In genomic region chr2:181696801-181697420, GRCm38 (mm10) we compare ENCODE assay signal across 24 mouse cellular contexts. TPM values are rescaled to one million over a fixed set of nuclear protein-coding genes. Genes with fewer than 3 reads are reported as not detected.
DNase-seq lines count a peak whose midpoint lies in the region; TF ChIP-seq lines count a peak whose summit lies in the region.
"Had no signal": no experiment of that assay in that cellular context is flagged by ENCODE, and none has a peak within 500 bp of the region (broad histone marks: within the 10 kb centered on the region; RNA-seq: fewer than 3 reads in every experiment).

No protein-coding gene starts in this region.

- no peak for TF ChIP-seq CTCF in ES-Bruce4 (IDR thresholded peaks at IDR 0.05; ENCODE audit: low read depth, low read length)

- H3K27me3 ChIP-seq in ES-Bruce4 (ENCODE audit: control insufficient read depth, insufficient read depth, low read length, poor library complexity, severe bottlenecking), result no peaks in the 10 kb centered on the region

- TF ChIP-seq POLR2A in ES-Bruce4 (IDR thresholded peaks at IDR 0.05; ENCODE audit: insufficient read depth, low read length), result no peak

- no peaks in the 10 kb centered on the region for H3K9me3 ChIP-seq in ES-Bruce4 (replicated peaks; ENCODE audit: control insufficient read depth, insufficient read depth, low read length, poor library complexity, severe bottlenecking)
- H3K9me3 ChIP-seq in ES-E14 (ENCODE audit: control insufficient read depth, insufficient read depth, low read depth, low read length), result no peaks in the 10 kb centered on the region
- H3K9me3 ChIP-seq: embryonic facial prominence, embryonic 10.5 days; heart, embryonic 13.5 days; hindbrain, embryonic 12.5 days had no signal

- H3K4me3 ChIP-seq in ES-Bruce4 (ENCODE audit: low read depth, low read length) (peak overlapping the region; percentile 65), ES-E14 (ENCODE audit: insufficient read depth in 1 of 2, low read depth in 1 of 2, low read length in 2 of 2, poor library complexity in 1 of 2, severe bottlenecking in 1 of 2) (peak overlapping the region; percentile 31 to 60)
- H3K4me3 ChIP-seq: embryonic facial prominence, embryonic 10.5 days; gastrocnemius, adult 2 months; heart, embryonic 13.5 days; hindbrain, embryonic 12.5 days had no signal

- H3K4me1 ChIP-seq in ES-Bruce4 (ENCODE audit: control insufficient read depth, insufficient read depth, low read length), result no peaks in the 10 kb centered on the region
- H3K4me1 ChIP-seq in ES-E14 (ENCODE audit: control insufficient read depth in 2 of 2, insufficient read depth in 2 of 2, low read length in 2 of 2, poor library complexity in 1 of 2), result peaks cover 0 to 7% of the 10 kb centered on the region in 2 experiments; a peak in 1 of 4 replicates

- no peak for TF ChIP-seq EP300 in ES-Bruce4 (IDR thresholded peaks at IDR 0.05; ENCODE audit: insufficient read depth, low read depth, low read length)

- peak; percentile 2 to 8 for DNase-seq in layer of hippocampus, postnatal 10 days (ENCODE audit: low spot score in 2 of 2)
- no peak for DNase-seq in layer of hippocampus, adult 11-12 months (ENCODE audit: low spot score)
- DNase-seq in ES-E14 (ENCODE audit: low read depth, low spot score), result no peak
- DNase-seq in testis, postnatal 10 days (ENCODE audit: low spot score), result peak; percentile 34
- no peak for DNase-seq in embryo, embryonic 10.5 days (ENCODE audit: low spot score)
- no peak for DNase-seq in retina, postnatal 1 day
- DNase-seq: adrenal gland, postnatal 10 days; cerebellum, adult 11-12 months; cerebellum, adult 9-11 months; cerebellum, postnatal 36 days; forebrain, postnatal 0 days; gastrocnemius, adult 2 months; gastrocnemius, postnatal 25 days; heart, postnatal 4 days had no signal

- no peaks in the 10 kb centered on the region for H3K36me3 ChIP-seq in ES-Bruce4 (ENCODE audit: control insufficient read depth, insufficient read depth, low read length, poor library complexity, severe bottlenecking)
- no peaks in the 10 kb centered on the region for H3K36me3 ChIP-seq in ES-E14 (ENCODE audit: control insufficient read depth, insufficient read depth, low read length, poor library complexity, severe bottlenecking)
- H3K36me3 ChIP-seq: embryonic facial prominence, embryonic 10.5 days; heart, embryonic 13.5 days; hindbrain, embryonic 12.5 days had no signal

- H3K27ac ChIP-seq in ES-Bruce4 (ENCODE audit: insufficient read depth, low read length) (no peak overlapping the region), ES-E14 (ENCODE audit: insufficient read depth, low read depth, low read length, poor library complexity, severe bottlenecking) (no peak overlapping the region)
- H3K27ac ChIP-seq: embryonic facial prominence, embryonic 10.5 days; gastrocnemius, adult 2 months; heart, embryonic 13.5 days; hindbrain, embryonic 12.5 days had no signal

- in situ Hi-C loops in ES-E14 (cut with MboI; ENCODE audit: low sequenced_read_pairs in 2 of 2, unreplicated experiment in 2 of 2), result no loop called here

- peak overlapping the region; percentile 27 for H3K9ac ChIP-seq in ES-Bruce4 (ENCODE audit: low read depth, poor library complexity, severe bottlenecking)
- H3K9ac ChIP-seq in ES-E14 (ENCODE audit: insufficient read depth, low read depth, low read length, poor library complexity, severe bottlenecking), result peak overlapping the region; percentile 64
- H3K9ac ChIP-seq: forebrain, postnatal 0 days; heart, embryonic 13.5 days; hindbrain, embryonic 12.5 days had no signal

TF ChIP-seq in ES-E14, 5 proteins besides CTCF, POLR2A, EP300 and RAD21:
- TF ChIP-seq ZC3H11A (IDR thresholded peaks at IDR 0.05; ENCODE audit: borderline replicate concordance, low read depth, low read length), result no peak
- TF ChIP-seq ZNF384 (IDR thresholded peaks at IDR 0.05; ENCODE audit: low read depth, low read length), result no peak
- TF ChIP-seq CHD2 (IDR thresholded peaks at IDR 0.05; ENCODE audit: low read depth, low read length), result no peak

RNA-seq across cellular contexts. Expression of gene Lkaaear1, which starts 1.3 kb away (rescaled TPM):
- not detected for total RNA-seq in layer of hippocampus, postnatal 10 days (2021)
- not detected in 2 replicates for polyA plus RNA-seq in ES-Bruce4 (2011; ENCODE audit: insufficient read depth, insufficient read length, low read depth, missing spikeins)
- not detected in 2 replicates for total RNA-seq in ES-E14 (2012; rRNA removed)
- total RNA-seq: adrenal gland, postnatal 10 days; forebrain, postnatal 0 days; gastrocnemius, adult 2 months; gastrocnemius, postnatal 25 days; granulocyte monocyte progenitor cell, adult 5-6 weeks; heart, postnatal 4 days had no signal
- polyA plus RNA-seq: embryonic facial prominence, embryonic 10.5 days; embryonic facial prominence, embryonic 14.5 days; forebrain, postnatal 0 days; heart, embryonic 13.5 days; heart, postnatal 0 days; hindbrain, embryonic 12.5 days; hindbrain, embryonic 16.5 days; inflammation-experienced regulatory T-cells, adult 6 months; intestine, postnatal 0 days had no signal

RNA-seq across cellular contexts. Expression of gene Rgs19, which starts 3.1 kb away (rescaled TPM):
- total RNA-seq in layer of hippocampus, postnatal 10 days (2021), result 10 to 100 TPM; 55.1 to 59.7 TPM
- 36.3 and 46.5 TPM in 2 replicates for polyA plus RNA-seq in ES-Bruce4 (2011; ENCODE audit: insufficient read depth, insufficient read length, low read depth, missing spikeins)
- 27.3 and 31.7 TPM in 2 replicates for total RNA-seq in ES-E14 (2012; rRNA removed)

RNA-seq across cellular contexts. Expression of gene Tcea2, which starts 16.8 kb away (rescaled TPM):
- 10 to 100 TPM; 49.9 to 58.4 TPM for total RNA-seq in layer of hippocampus, postnatal 10 days (2021)
- polyA plus RNA-seq in ES-Bruce4 (2011; ENCODE audit: insufficient read depth, insufficient read length, low read depth, missing spikeins), result 13.0 and 15.3 TPM in 2 replicates
- total RNA-seq in ES-E14 (2012; rRNA removed), result 11.4 and 23.0 TPM in 2 replicates

RNA-seq across cellular contexts. Expression of gene Oprl1, which starts 17.9 kb away (rescaled TPM):
- 10 to 100 TPM; 52.9 to 62.8 TPM for total RNA-seq in layer of hippocampus, postnatal 10 days (2021)
- polyA plus RNA-seq in ES-Bruce4 (2011; ENCODE audit: insufficient read depth, insufficient read length, low read depth, missing spikeins), result 0.78 and 1.2 TPM in 2 replicates
- 2.9 and 3.0 TPM in 2 replicates for total RNA-seq in ES-E14 (2012; rRNA removed)
- total RNA-seq: gastrocnemius, adult 2 months; gastrocnemius, postnatal 25 days; granulocyte monocyte progenitor cell, adult 5-6 weeks had no signal

RNA-seq across cellular contexts. Expression of gene Sox18, which starts 25.5 kb away (rescaled TPM):
- total RNA-seq in layer of hippocampus, postnatal 10 days (2021), result 10 to 100 TPM; 18.1 to 20.2 TPM
- 0.49 and 0.68 TPM in 2 replicates for polyA plus RNA-seq in ES-Bruce4 (2011; ENCODE audit: insufficient read depth, insufficient read length, low read depth, missing spikeins)
- total RNA-seq in ES-E14 (2012; rRNA removed), result 0.36 and 0.42 TPM in 2 replicates
- total RNA-seq: granulocyte monocyte progenitor cell, adult 5-6 weeks had no signal
- polyA plus RNA-seq: inflammation-experienced regulatory T-cells, adult 6 months had no signal

Comparison
In these comparisons a context has a peak if more than half of its experiments do, and no peak if none do; other contexts are left out.
1. DNase-seq: peak in layer of hippocampus, postnatal 10 days (2 of 2) and testis, postnatal 10 days (single experiment); none in layer of hippocampus, adult 11-12 months (single experiment), ES-E14 (single experiment), embryo, embryonic 10.5 days (single experiment) and retina, postnatal 1 day (single experiment).